Mouse (Mus musculus) bone marrow, adult 2 months (tissue): ENCODE measurements around the gene Psmc4. TPM values are rescaled to one million over a fixed set of nuclear protein-coding genes. Genes with fewer than 3 reads are reported as not detected.

Experiments used
- H3K27ac ChIP-seq: fragments of 200-500 bp; 2 replicates; pipeline ENCODE4 v1.5.1; 2012; ENCODE audit warnings: low read depth, mild to moderate bottlenecking, control low read depth, inconsistent platforms, low read length; ENCODE audit not compliant: control insufficient read depth, poor library complexity, insufficient read depth
- H3K4me1 ChIP-seq: fragments of 200-500 bp; 2 replicates; pipeline ENCODE4 v1.6.1; 2011; ENCODE audit warnings: low read length; ENCODE audit not compliant: control insufficient read depth, insufficient read depth
- H3K4me3 ChIP-seq: fragments of 200-500 bp; replicated peaks from 2 replicates; pipeline ENCODE3; 2011; ENCODE audit warnings: mild to moderate bottlenecking, low read depth, low read length, control low read depth; ENCODE audit not compliant: control insufficient read depth
- CTCF ChIP-seq: fragments of 200-500 bp; IDR thresholded peaks from 2 replicates; pipeline ENCODE4 v1.5.1; 2011; ENCODE audit warnings: low read length, control low read depth; ENCODE audit not compliant: control insufficient read depth, insufficient read depth
- POLR2A ChIP-seq: fragments of 200-500 bp; IDR thresholded peaks from 2 replicates; pipeline ENCODE4 v1.6.1; 2011; ENCODE audit warnings: low read depth, mild to moderate bottlenecking, control low read depth, low read length, borderline replicate concordance; ENCODE audit not compliant: control insufficient read depth
- WGBS: fragments of 180-500 bp; shearing (Covaris S2); methylation state at CpG from one replicate; pipeline ENCODE4 v1.1.7; 2018; 5-methylcytosine and 5-hydroxymethylcytosine counted together
- polyA plus RNA-seq: library from polyadenylated mRNA; stranded (reverse); fragments of >200 nt; gene quantifications from 2 replicates; pipeline ENCODE4 v1.2.4, GENCODE M21; 2011; ENCODE audit warnings: low replicate concordance; ENCODE audit not compliant: missing spikeins, insufficient read depth, insufficient read length

The Psmc4 gene
- polyA plus RNA-seq: 81.0 and 119 TPM in 2 replicates

- WGBS: under 1% methylated on average over 52 of the region's 52 CpGs
- Histone ChIP-seq H3K27ac (peak within 1 kb of the TSS; percentile 16; the same call in 1 of the 2 replicates), H3K4me1 (peaks cover 2% of the 10 kb centered on the region; the same call in 1 of the 2 replicates), H3K4me3 (peak within 1 kb of the TSS; percentile 89)
- peak; percentile 77 for TF ChIP-seq CTCF
- peak; percentile 69; the same call in 1 of the 2 replicates for TF ChIP-seq POLR2A
These were observed at the start of gene Psmc4 for GRCm38 (mm10) chr7:28049476-28050409. Gene Psmc4, minus strand, starts transcription at chr7:28050101.

DNA sequence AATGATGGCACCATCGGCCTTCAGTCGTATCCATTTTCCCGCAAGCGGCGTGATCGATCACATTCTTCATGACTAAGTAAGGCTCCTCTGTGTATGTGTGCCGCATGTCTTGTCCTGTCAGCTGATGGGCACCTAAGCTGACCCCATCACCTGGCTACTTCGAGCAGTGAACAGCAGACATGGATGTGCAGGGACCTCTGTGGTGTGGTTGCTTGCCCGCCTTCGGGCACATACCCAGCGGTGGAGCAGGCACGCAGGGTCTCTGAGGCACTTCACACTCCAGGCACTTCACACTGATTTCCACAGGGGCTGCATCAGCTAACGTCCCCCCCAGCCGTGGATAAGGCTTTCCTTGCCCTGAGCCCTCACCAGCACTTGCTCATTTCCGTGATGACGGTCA is 49.2 kb upstream of the Psmc4 start:
- no peak overlapping the region for H3K4me3 ChIP-seq
- no peaks in the 10 kb centered on the region for H3K4me1 ChIP-seq
- TF ChIP-seq POLR2A (no peak), CTCF (no peak)
- no peak overlapping the region for H3K27ac ChIP-seq
- 86% methylated on average over 16 of the region's 16 CpGs for WGBS

- Histone ChIP-seq H3K4me3 (no peak overlapping the region), H3K4me1 (no peaks in the 10 kb centered on the region), H3K27ac (no peak overlapping the region)
- TF ChIP-seq POLR2A: no peak
- WGBS: 46% methylated on average over 11 of the region's 11 CpGs
These were observed 43.6 kb upstream of the Psmc4 start for GRCm38 (mm10) chr7:28093541-28093940.

GRCm38 (mm10) chr7:28086236-28086635 is 36.3 kb upstream of the Psmc4 start:
- 77% methylated on average over 16 of the region's 16 CpGs for WGBS
- TF ChIP-seq POLR2A: no peak
- no peak for TF ChIP-seq CTCF
- Histone ChIP-seq H3K27ac (no peak overlapping the region), H3K4me1 (no peaks in the 10 kb centered on the region), H3K4me3 (no peak overlapping the region)

GRCm38 (mm10) chr7:28084215-28084614 is 34.3 kb upstream of the Psmc4 start:
- no peak overlapping the region for H3K4me3 ChIP-seq
- WGBS: 76% methylated on average over 7 of the region's 7 CpGs
- no peak overlapping the region for H3K27ac ChIP-seq
- H3K4me1 ChIP-seq: no peaks in the 10 kb centered on the region
- TF ChIP-seq CTCF (no peak), POLR2A (no peak)

DNA sequence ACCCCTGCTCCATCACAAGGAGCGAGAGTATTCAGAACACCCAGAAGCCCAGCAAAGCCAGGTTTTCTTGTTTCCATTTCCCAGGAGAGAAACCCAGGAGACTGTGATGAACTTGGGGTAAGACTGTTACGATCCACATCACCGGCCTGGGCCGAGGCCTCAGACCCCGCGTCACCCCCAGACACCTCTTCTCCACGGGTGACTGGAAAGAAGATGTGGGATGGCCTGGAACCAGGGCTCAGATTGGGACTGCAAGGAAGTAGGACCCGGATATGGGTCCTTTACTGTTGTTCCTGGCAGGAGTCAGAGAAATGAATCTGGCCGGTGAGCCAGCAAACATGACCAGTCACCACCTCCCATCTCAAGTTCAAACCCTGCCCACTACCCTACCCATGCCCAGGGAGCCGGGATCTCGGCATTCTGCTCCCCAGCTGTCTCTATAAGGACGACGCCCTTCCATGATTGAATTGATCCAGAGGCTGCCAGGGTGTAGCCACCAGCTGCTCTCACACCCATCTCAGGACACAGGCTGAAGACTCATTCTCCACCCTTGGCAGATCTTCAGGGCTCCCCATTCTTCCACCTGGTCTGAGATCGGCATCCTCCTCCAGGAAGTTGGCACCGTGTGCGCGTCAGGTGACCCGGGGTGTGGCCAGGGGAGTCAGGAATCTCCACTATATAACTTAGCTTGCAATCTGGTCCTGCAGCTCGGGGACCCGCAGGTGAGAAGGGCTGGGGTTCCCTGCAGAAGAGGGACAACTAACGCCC is 20.8 kb upstream of the Psmc4 start, which contains the start of gene Fcgbp:
Gene Fcgbp (plus strand): TSS at position 706 of the 768 bp plus-strand sequence.
- no peaks in the 10 kb centered on the region; the same call in 1 of the 2 replicates for H3K4me1 ChIP-seq
- TF ChIP-seq CTCF (no peak), POLR2A (no peak)
- H3K4me3 ChIP-seq: no peak within 1 kb of the TSS
- WGBS: 83% methylated on average over 21 of the region's 21 CpGs
- H3K27ac ChIP-seq: no peak within 1 kb of the TSS

GRCm38 (mm10) chr7:28069546-28070172 is 19.8 kb upstream of the Psmc4 start:
- no peak overlapping the region for H3K27ac ChIP-seq
- 57% methylated on average over 3 of the region's 3 CpGs for WGBS
- no peaks in the 10 kb centered on the region; the same call in 1 of the 2 replicates for H3K4me1 ChIP-seq
- TF ChIP-seq POLR2A (no peak), CTCF (no peak)
- no peak overlapping the region for H3K4me3 ChIP-seq
